6 mouse cellular contexts compared by ENCODE assay signal in the genomic region with DNA sequence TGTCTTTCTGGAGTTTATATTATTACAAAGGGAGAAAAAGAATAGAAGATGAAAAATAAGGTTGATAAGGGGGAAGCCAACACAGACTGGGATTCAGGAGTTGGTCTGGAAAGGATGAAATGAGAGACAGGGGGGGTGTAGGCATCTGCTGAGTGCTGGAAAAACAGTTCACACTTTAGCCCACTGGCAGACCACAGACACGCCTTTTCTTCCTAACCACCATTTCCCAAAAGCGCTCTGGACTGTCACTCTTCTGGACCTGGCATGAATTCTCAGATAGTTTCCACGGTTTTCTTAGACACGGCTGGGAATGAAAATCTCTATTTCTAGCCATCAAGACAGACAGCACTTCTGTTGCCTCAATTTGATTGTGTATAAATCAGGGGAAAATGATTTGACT.
"Had no signal": no experiment of that assay in that cellular context is flagged by ENCODE, and none has a peak within 500 bp of the region (broad histone marks: within the 10 kb centered on the region; RNA-seq: fewer than 3 reads in every experiment).

No protein-coding gene starts in this region.

- DNase-seq: kidney, adult 8-10 months; kidney, postnatal 36 days; layer of hippocampus, adult 9-11 months; lung, adult 18-20 months; midbrain, embryonic 14.5 days; thymus, postnatal 14 days had no signal
